Mouse (Mus musculus): ENCODE measurements at regions not wholly inside any gene's neighbourhood (a gene's known extent, or its start where the extent isn't known, plus 50 kb on each side); places are given as distances from the start of the nearest gene placed in this dataset.

DNA sequence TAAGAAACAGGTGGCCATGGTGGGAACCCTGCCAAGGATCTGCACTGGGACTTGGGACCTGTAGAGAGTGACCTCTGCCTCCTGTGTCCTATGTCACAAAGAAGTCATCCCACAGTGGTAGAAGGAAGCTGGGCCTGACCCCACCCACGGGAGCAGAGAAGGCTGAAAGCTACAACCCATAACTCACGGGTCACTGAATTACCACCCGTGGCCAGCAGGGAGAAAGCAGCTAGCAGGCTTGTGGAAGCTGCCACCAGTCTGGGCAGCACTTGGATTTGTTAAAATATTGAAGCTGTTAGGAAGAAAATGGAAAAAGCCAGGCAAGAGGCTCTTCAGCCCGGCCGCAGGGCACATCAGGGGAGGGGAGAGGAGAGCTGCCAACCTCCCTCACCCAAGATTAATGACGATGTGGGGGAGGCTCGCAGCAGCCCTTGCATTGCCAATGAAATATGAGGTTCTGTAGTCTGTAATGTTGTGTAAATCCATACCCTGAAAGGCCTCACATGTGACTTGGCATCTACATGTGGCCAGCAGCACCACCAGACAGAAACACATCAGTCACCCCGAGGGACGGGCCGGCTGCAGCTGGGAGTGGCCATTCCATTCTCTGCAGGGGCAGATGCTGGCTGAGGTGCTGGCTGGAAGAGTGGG, 94.5 kb downstream of the Olfm1 start:
- Histone ChIP-seq H3K9me3 (replicated peaks) (no peaks in the 10 kb centered on the region), H3K4me3 (replicated peaks) (no peak overlapping the region), H3K36me3 (no peaks in the 10 kb centered on the region), H3K27ac (peak overlapping the region; percentile 6; the same call in 1 of the 2 replicates), H3K4me2 (no peak overlapping the region), H3K9ac (no peak overlapping the region), H3K27me3 (peaks cover 7% of the 10 kb centered on the region; the same call in 1 of the 2 replicates), H3K4me1 (peaks cover 30% of the 10 kb centered on the region)
- peak; percentile 46 for ATAC-seq (replicated peaks; ENCODE audit: low FRiP score)
- WGBS = 16% methylated on average over 10 of the region's 10 CpGs

DNA sequence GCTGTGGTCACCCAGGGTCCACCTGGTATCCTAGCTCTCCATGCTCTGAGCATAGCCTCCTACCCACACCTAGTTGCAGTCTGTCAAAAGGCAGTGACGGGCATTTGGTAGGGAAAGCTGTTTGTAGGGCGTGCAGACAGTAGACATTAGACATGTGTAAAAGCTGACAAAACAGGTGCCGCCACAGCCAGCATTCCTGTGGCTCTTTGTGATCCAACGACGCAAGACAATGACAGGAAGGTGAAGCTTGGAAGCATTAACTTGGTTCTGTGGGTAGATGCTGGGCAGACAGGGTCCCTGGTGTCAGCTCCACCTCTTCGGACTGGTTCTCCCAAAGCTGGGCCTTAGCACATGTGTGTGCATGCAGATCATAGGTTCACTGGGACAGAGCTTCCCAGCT, 96.5 kb downstream of the Olfm1 start:
- Histone ChIP-seq H3K27me3 (peaks cover 7% of the 10 kb centered on the region; the same call in 1 of the 2 replicates), H3K9ac (no peak overlapping the region), H3K9me3 (replicated peaks) (no peaks in the 10 kb centered on the region), H3K4me2 (no peak overlapping the region), H3K27ac (no peak overlapping the region), H3K4me1 (peaks cover 33% of the 10 kb centered on the region), H3K4me3 (replicated peaks) (no peak overlapping the region), H3K36me3 (no peaks in the 10 kb centered on the region)
- ATAC-seq (replicated peaks; ENCODE audit: low FRiP score) = no peak
- 85% methylated on average over 6 of the region's 6 CpGs for WGBS

DNA sequence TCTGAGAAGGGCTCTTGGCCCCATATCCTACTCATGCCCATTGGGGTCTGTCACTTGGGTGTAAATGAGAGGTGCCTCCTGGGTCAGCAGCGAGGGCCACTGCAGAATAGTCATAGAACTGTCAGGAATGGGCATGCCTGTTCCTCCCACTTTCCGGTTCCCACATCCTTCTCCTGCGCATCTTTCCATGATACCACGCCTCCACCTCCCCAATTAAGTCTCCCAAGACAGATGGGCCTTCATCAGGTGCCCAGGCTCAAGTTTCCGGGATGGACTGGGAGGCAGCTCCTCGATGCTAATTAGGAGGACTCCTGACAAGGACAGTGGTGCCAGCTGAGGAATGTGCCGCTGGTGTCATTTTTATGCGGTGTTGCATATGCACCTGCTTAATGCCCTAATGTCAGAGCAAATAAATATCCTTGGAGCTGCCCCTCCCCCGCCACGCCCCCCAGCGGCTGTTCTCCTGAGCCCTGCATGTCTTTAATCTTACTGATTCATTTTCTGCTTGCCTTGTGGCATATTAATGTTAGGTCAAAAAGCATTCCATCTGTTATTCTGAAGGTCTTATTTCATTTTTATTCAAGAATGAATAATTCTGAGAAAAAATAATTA, 97.2 kb downstream of the Olfm1 start:
- WGBS = 37% methylated on average over 11 of the region's 11 CpGs
- Histone ChIP-seq H3K36me3 (no peaks in the 10 kb centered on the region), H3K9ac (no peak overlapping the region), H3K4me1 (peaks cover 39% of the 10 kb centered on the region), H3K4me3 (replicated peaks) (no peak overlapping the region), H3K9me3 (replicated peaks) (no peaks in the 10 kb centered on the region), H3K27ac (no peak overlapping the region), H3K27me3 (peaks cover 7% of the 10 kb centered on the region; the same call in 1 of the 2 replicates), H3K4me2 (no peak overlapping the region)
- 0 out of 2 replicates have a peak, but pooled peaks have one; percentile 13 for ATAC-seq (replicated peaks; ENCODE audit: low FRiP score)

DNA sequence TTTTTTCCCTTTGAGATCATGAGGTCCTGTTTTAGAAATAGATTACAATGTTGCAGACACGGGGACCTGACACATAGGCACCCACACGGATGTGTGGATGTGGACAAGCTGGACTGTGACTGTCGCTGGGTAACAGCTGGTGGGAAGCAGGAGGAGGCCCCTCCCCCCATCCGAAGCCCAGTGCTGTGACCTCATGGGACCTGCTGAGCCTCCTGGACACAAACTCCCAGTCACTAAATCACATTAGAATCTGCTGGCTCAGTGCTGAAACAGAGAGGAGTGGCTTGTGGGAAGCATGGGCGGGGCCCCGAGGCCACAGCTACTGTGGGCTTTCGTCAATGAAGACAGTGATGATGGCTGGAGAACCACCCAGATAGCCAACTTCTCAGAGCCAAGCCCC, 101.7 kb downstream of the Olfm1 start:
- H3K27ac ChIP-seq = no peak overlapping the region
- 24% methylated on average over 7 of the region's 7 CpGs for WGBS
- H3K36me3 ChIP-seq = no peaks in the 10 kb centered on the region
- no peaks in the 10 kb centered on the region for H3K9me3 ChIP-seq (replicated peaks)
- no peak overlapping the region for H3K4me3 ChIP-seq (replicated peaks)
- H3K4me1 ChIP-seq = peaks cover 35% of the 10 kb centered on the region
- no peak overlapping the region for H3K9ac ChIP-seq
- peaks cover 23% of the 10 kb centered on the region; the same call in 1 of the 2 replicates for H3K27me3 ChIP-seq
- peak; percentile 57 for ATAC-seq (replicated peaks; ENCODE audit: low FRiP score)
- no peak overlapping the region for H3K4me2 ChIP-seq

DNA sequence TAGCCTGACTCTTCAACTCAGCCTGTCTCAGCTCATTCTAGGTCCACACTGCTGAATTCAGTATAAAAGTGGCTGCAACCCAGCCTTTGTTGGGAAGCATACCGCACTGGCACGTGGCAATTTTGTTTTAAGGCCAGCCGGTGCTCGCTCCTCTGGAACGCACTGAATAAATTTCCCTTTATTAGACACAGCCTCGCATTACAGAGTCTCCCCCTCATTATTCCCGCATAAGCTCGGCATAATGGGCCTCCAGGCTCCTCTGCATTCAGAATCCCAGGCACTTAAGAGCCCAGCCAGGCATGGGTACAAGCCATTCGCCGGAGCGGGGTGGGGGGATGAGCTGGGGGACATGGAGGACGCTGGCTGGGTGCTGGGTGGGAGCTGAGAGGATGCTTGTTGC, 103.4 kb downstream of the Olfm1 start:
- no peak overlapping the region for H3K9ac ChIP-seq
- H3K4me1 ChIP-seq = peaks cover 30% of the 10 kb centered on the region
- no peak for ATAC-seq (replicated peaks; ENCODE audit: low FRiP score)
- H3K27me3 ChIP-seq = peaks cover 23% of the 10 kb centered on the region; the same call in 1 of the 2 replicates
- no peak overlapping the region for H3K4me2 ChIP-seq
- no peak overlapping the region for H3K27ac ChIP-seq
- no peaks in the 10 kb centered on the region for H3K36me3 ChIP-seq
- no peak overlapping the region for H3K4me3 ChIP-seq (replicated peaks)
- WGBS = 47% methylated on average over 12 of the region's 12 CpGs
- no peaks in the 10 kb centered on the region for H3K9me3 ChIP-seq (replicated peaks)

DNA sequence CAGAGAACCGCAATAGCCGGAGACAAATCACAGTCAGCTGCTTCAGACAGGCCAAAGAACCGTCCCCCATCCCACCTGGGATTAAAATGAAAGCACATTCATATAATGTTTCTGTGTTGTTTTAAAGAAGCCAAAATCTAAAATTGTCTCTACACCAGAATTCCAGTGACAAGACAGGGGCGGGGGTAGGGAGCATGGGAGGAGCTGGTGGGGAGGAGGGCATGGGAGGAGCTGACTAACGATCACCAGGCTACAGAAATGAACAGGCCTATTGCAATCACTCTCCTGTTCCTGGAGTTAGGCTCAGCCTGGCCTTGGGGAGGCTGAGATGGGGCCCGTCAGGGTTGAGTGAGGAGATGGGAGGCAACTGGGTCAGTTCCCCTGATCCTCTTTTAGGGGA, 105.9 kb downstream of the Olfm1 start:
- H3K4me1 ChIP-seq = peaks cover 30% of the 10 kb centered on the region
- H3K36me3 ChIP-seq = no peaks in the 10 kb centered on the region
- H3K9me3 ChIP-seq (replicated peaks) = no peaks in the 10 kb centered on the region
- H3K27me3 ChIP-seq = peaks cover 16% of the 10 kb centered on the region; the same call in 1 of the 2 replicates
- H3K4me2 ChIP-seq = no peak overlapping the region
- H3K4me3 ChIP-seq (replicated peaks) = no peak overlapping the region
- 48% methylated on average over 6 of the region's 6 CpGs for WGBS
- no peak for ATAC-seq (replicated peaks; ENCODE audit: low FRiP score)
- no peak overlapping the region for H3K9ac ChIP-seq
- H3K27ac ChIP-seq = no peak overlapping the region

DNA sequence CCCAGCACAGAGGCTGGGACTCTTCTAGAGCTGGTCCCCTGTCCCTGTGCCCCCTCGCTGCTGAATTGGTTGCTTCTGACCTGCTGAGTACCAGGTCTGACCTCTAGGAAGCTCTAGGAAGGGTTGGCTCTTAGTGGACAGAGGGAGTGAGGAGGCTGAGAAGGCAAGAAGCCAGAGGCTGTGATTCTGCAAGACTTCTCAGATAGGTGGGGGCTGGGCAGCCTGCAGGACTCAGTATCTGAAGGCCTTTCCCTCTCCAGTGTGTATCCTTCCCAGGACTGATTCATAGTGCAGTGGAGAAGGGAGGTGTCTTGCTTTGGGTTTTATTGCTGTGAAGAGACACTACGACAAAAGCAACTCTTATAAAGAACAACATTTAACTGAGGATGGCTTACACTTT, 106.6 kb downstream of the Olfm1 start:
- H3K4me3 ChIP-seq (replicated peaks) = no peak overlapping the region
- 76% methylated on average over 2 of the region's 2 CpGs for WGBS
- ATAC-seq (replicated peaks; ENCODE audit: low FRiP score) = no peak
- no peak overlapping the region for H3K4me2 ChIP-seq
- H3K9me3 ChIP-seq (replicated peaks) = no peaks in the 10 kb centered on the region
- H3K27me3 ChIP-seq = peaks cover 16% of the 10 kb centered on the region; the same call in 1 of the 2 replicates
- no peak overlapping the region for H3K27ac ChIP-seq
- peaks cover 27% of the 10 kb centered on the region for H3K4me1 ChIP-seq
- H3K36me3 ChIP-seq = no peaks in the 10 kb centered on the region
- no peak overlapping the region for H3K9ac ChIP-seq

DNA sequence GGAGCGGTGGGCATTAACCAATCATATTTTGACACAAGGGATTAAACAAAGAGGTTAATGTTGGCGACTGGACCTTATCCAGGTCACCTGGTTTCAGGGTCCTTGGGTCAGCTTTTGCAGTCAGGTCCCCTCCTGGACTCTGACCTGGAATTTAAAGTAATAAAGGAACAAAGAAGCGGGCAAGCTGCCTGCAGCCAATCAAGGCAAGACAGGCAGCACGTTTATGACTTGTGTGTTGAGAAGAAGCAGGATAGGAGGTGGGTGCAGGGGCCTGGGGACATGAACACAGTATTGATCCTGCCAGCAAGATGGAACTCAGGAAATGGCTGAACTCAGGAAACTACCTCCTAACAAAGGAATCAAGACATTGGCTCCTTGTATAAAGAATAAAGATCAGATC, 108.5 kb downstream of the Olfm1 start:
- Histone ChIP-seq H3K4me3 (replicated peaks) (no peak overlapping the region), H3K4me2 (no peak overlapping the region), H3K36me3 (no peaks in the 10 kb centered on the region), H3K9ac (no peak overlapping the region), H3K27me3 (peaks cover 8% of the 10 kb centered on the region; the same call in 1 of the 2 replicates), H3K27ac (no peak overlapping the region), H3K4me1 (peaks cover 7% of the 10 kb centered on the region), H3K9me3 (replicated peaks) (no peaks in the 10 kb centered on the region)
- ATAC-seq (replicated peaks; ENCODE audit: low FRiP score) = no peak
- WGBS = 50% methylated on average over 4 of the region's 4 CpGs

DNA sequence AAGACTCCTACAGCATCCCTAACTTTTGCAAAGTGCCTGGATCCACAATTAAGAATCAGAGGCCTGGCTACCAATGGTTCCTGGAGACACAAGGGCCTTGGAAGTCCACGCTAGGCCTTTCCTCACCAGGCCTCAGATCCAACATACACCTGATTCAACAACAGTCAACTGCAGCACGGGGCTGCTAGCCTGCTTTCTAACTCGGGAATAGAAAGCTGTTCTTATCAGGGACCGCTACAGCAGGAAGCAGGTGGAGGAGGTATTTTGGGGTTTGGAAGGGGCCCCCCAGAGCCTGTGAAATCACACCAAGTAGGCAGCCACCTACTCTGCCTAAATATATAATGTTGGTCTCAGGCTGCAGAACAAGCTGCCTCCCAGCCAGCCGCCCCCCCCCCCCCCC, 111.1 kb downstream of the Olfm1 start:
- no peak overlapping the region for H3K4me2 ChIP-seq
- H3K9ac ChIP-seq = no peak overlapping the region
- no peak overlapping the region for H3K4me3 ChIP-seq (replicated peaks)
- no peak for ATAC-seq (replicated peaks; ENCODE audit: low FRiP score)
- 89% methylated on average over 5 of the region's 5 CpGs for WGBS
- H3K36me3 ChIP-seq = no peaks in the 10 kb centered on the region
- H3K27ac ChIP-seq = no peak overlapping the region
- H3K9me3 ChIP-seq (replicated peaks) = no peaks in the 10 kb centered on the region
- peaks cover 3% of the 10 kb centered on the region; the same call in 1 of the 2 replicates for H3K4me1 ChIP-seq
- no peaks in the 10 kb centered on the region for H3K27me3 ChIP-seq

DNA sequence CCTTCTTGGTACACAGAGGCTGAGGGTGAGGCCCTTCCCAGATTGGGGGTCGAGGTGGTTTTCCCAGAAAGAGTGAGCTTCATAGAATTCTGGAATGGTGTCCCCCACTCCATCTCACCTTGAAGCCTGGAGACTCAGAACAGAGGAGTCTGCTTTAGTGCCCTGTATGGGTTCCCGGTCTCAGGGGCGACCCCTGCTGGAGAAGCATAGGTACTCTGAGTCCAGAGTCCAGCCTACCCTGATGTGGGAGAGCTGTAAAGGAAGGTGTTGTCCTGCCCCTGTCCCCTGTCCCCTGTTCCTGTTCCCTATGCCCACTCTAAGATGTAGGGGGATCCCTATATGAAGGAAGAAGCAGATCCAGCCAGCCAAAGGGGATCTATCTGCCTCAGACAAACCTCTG, 111.9 kb downstream of the Olfm1 start:
- H3K27ac ChIP-seq = no peak overlapping the region
- no peak overlapping the region for H3K4me3 ChIP-seq (replicated peaks)
- no peak overlapping the region for H3K9ac ChIP-seq
- H3K4me2 ChIP-seq = no peak overlapping the region
- no peaks in the 10 kb centered on the region for H3K4me1 ChIP-seq
- no peaks in the 10 kb centered on the region for H3K27me3 ChIP-seq
- 10% methylated on average over 3 of the region's 3 CpGs for WGBS
- H3K9me3 ChIP-seq (replicated peaks) = no peaks in the 10 kb centered on the region
- no peaks in the 10 kb centered on the region for H3K36me3 ChIP-seq
- no peak for ATAC-seq (replicated peaks; ENCODE audit: low FRiP score)

DNA sequence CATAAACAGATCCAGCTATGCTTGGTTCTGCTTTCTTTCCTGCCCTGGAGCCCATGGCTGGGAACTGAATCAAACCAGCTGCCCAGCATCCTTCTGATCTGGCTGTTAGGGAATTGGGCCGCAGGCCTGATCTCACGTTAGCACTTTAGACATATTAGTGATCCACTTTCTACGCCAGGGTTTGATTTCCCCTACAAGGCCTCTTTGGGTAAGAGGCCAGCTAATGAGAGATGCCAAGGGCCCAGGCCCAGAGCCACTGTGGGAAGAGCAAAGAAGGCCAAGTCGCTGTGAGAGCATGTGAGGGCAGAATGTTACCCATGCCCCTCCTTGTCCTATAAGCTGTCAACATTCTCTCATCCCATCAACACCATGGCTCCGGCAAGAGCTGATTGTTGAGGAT, 116.3 kb downstream of the Olfm1 start:
- Histone ChIP-seq H3K27ac (no peak overlapping the region), H3K9me3 (replicated peaks) (no peaks in the 10 kb centered on the region), H3K27me3 (no peaks in the 10 kb centered on the region), H3K9ac (no peak overlapping the region), H3K36me3 (no peaks in the 10 kb centered on the region), H3K4me3 (replicated peaks) (no peak overlapping the region), H3K4me1 (no peaks in the 10 kb centered on the region), H3K4me2 (no peak overlapping the region)
- WGBS = 87% methylated on average over 5 of the region's 5 CpGs
- no peak for ATAC-seq (replicated peaks; ENCODE audit: low FRiP score)

DNA sequence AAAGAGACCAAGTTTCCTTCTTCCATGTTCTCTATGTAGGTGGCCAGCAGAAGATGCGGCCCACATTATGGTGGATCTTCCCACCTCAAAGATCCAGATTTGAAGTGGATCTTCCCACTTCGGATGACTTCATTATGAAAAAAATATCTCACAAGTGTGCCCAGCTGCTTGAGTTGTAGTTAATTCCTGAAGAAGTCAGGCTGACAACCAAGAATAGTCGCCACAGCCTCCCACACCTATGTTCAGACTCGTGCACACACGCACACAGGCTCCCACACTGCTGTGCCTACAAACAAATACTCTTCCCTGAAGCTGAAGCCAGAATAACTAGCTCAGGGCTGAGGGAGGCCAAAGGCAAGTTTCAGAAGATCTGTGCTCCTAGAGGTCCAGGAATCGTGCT, 119.4 kb downstream of the Olfm1 start:
- Histone ChIP-seq H3K4me2 (no peak overlapping the region), H3K27ac (no peak overlapping the region), H3K27me3 (no peaks in the 10 kb centered on the region), H3K9me3 (replicated peaks) (no peaks in the 10 kb centered on the region), H3K4me3 (replicated peaks) (no peak overlapping the region), H3K9ac (no peak overlapping the region), H3K4me1 (no peaks in the 10 kb centered on the region), H3K36me3 (no peaks in the 10 kb centered on the region)
- 88% methylated on average over 6 of the region's 6 CpGs for WGBS
- no peak for ATAC-seq (replicated peaks; ENCODE audit: low FRiP score)
